Mouse (Mus musculus) common myeloid progenitor, adult 5-6 weeks (primary cell): ENCODE results near the gene Atg3. TPM values are rescaled to one million over a fixed set of nuclear protein-coding genes. Genes with fewer than 3 reads are reported as not detected.

ENCODE experiments used
- ATAC-seq: replicated peaks from 2 replicates; pipeline ENCODE4 v1.8.0; 2016; ENCODE audit warnings: low read depth, mild to moderate bottlenecking, moderate TSS enrichment, inconsistent platforms; ENCODE audit not compliant: poor library complexity, severe bottlenecking
- total RNA-seq: library from RNA; stranded (forward); fragments of 200-1000, 187-1606 nt; gene quantifications from 2 replicates; pipeline ENCODE4 v1.2.3, GENCODE M21; 2017

Gene Atg3
- 38.1 and 41.4 TPM in 2 replicates for total RNA-seq

DNA sequence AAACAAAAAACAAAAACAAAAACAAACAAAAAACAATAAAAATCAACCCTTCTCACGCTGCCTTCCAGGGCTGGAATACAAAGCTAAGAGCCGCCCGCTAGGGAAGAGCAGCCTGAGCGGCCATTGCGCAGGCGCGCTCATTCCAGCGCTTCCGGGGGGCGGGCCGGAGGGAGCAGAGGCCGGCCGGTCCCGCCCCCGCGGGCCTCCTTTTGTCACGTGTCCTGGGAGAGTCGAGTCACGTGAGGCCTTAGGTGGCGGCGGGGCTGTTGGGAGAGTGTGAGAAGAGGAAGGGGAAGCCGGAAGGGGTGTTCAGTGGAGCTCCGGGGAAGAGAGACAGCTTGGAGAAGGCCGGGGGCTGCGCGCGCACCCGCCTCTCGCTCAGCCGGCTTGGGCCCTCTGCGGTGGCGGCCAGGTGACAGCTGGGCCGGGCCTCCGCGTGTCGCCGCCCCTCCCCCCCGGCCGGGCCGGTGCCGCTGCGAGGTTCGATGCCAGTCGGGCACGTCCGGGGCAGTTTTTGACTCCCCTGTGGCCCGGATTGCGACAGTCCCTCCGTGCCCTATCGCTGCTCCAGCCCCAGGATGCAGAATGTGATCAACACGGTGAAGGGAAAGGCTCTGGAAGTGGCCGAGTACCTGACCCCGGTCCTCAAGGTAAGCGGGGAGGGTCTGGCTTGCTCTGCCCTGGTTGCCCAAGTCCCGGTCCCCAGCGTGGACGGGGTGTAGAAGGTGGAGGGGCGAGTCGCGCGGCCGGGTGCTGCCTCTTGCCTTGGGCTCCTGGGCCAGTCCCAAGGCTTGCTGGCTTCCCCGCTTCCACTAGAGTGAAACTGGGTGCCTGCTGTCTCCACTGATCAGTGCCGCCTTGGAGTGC lies at the start of gene Atg3, which contains the start of gene Slc35a5:
Gene Atg3, plus strand, starts transcription at position 264 of the 867 bp plus-strand sequence.
Gene Slc35a5, minus strand, starts transcription at position 185 of the 867 bp plus-strand sequence.
- ATAC-seq = peak; percentile 93

GRCm38 (mm10) chr16:45110498-45110897 lies 48.1 kb upstream of the Atg3 start:
- no peak for ATAC-seq

DNA sequence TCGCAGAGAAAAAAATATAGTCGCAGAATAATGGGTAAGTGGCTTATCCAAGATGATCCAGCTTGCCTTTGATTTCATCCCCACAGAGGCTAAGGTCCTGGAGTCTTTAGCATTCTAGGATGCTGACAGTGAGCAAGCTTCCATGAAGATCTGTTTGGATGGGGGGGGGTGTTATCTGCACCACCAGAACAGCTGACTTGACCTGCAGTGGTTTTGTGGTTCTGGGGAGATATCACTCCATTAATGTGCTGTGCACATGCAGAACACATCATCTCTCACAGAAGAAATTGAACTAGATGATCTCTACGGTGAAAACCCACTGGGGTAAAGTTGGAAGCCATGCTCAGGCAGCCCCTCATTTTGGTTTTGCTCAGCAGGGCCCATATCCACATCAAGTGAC lies 41.4 kb upstream of the Atg3 start:
- ATAC-seq = peak; percentile 62

DNA sequence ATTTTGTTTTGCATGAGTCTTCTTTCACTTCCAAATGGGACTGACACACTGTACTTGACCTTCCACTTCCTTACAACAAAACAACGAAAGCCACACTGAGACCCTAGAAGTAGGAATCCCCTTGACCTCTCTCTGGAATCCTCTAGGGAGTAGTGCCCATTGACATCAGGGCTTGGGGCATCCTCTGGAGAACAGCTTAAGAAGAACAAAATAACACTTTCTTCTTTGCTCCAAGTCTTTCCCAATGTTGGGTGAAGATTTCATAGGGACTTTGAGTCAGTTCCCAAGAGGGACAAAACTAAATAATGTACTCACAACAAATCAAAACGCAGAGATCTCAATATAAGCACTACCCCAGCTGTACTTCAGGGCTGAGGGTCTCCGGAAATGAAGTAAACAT lies 39.8 kb upstream of the Atg3 start:
- no peak for ATAC-seq

- ATAC-seq = no peak
These were observed 37.6 kb upstream of the Atg3 start for GRCm38 (mm10) chr16:45120844-45121425.

DNA sequence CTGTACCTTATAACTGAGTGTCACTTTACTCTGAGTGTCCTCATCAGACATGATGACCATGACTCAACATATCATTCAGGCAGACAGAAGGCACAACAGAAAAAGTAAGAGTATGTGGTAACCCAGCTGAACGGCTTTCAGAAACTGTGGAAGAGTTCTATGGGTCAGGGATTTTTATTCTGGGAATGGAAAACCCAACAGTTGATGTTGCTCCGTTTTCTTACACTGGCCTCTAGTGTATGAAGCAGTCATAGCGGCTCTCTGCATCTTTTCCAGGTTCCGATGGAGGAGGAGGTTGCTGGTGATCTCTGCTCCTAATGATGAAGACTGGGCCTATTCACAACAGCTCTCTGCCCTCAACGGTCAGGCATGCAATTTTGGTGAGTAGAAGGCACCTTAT lies 36.0 kb upstream of the Atg3 start:
- no peak for ATAC-seq

DNA sequence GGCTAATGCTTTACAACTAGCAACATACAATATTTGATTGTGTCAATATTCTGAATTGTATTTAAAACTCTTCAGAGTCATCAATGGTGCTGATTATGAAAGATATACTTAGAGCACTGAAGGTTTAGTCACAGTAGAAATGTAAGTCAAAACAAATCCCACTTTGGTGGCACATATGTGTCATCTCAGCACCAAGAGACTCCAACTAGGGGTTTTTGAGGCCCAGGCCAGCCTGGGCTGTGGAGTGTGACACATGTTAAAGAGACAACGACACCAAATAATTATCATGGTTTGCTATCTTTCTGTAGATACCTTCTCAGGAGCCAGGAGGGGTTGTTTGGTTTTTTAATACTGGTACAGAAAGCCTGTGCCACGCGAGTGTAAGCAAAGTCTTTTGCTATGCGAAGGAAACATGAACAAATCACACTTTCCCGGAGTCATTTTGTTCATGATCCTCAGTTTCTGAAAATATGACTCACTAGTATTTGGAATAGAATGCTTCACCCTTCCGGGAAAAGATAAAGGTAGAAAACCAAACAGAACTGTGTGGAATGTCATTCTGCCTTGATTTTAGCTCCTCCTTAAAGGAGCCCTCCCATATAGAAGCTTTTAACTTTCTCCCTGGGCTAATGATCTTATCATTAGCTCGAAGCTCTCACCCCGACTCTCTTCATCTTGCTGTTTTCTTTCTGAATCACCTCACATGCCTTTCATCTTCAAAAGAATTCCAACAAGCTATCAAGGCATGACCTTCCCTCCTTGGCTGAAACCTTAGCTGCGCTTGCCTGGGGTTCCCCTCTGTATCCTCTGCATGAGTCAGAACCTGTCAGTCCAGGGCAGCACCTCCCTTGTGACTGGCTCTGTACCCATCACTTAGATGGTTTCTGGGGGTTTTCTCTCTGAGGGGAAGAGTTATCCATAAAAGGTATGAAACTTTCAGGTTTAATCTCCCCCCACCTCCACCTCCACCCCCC lies 34.1 kb upstream of the Atg3 start:
- no peak for ATAC-seq

GRCm38 (mm10) chr16:45127936-45128710 lies 30.5 kb upstream of the Atg3 start:
- no peak for ATAC-seq

GRCm38 (mm10) chr16:45141711-45142110 lies 16.9 kb upstream of the Atg3 start:
- no peak for ATAC-seq

DNA sequence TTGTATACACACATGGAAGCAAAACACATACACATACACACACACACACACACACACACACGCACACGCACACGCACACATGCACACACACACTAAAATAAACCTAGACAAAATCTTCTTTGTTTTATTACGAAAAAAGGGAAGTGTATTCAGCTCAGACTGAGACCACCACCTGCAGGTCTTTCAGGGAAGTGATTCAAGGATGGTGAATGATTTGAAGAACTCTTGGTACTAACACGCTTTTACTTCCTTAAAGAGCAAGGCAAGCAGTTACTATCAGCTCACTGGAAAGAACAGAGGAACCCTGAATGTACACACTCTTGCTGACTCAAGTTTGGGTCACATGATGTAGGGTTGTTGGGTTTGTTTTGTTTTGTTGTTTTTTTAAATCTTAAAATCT lies 16.0 kb upstream of the Atg3 start:
- ATAC-seq = peak; percentile 100

GRCm38 (mm10) chr16:45145119-45145518 lies 13.5 kb upstream of the Atg3 start:
- no peak for ATAC-seq

DNA sequence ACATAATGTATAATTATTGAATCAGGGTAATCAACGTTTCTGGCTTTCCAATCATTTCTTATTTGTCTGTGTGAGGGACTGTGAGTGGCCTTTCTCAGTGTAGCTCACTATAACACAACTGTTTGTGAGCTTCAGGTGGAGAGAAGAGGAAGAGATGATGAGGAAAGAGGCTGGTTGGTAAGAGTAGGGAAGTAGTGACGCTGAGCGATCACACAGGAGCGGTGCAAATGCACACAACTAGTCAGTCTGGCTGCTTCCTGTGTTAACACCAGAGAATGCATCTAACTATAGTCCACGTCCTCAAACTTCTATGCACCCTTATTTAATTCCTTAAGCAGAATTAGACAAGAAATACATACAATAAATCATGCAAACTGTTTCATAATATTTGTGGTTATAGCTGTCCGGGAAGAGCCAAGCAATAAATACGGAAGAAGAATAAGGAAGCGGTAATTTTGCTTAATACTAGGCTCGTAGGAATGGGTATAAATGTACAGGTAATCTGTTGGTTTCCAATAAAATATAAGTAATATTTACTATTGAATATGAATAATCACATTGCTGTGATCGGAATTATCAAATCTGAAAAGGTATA lies 10.0 kb upstream of the Atg3 start:
- peak; percentile 88 for ATAC-seq

DNA sequence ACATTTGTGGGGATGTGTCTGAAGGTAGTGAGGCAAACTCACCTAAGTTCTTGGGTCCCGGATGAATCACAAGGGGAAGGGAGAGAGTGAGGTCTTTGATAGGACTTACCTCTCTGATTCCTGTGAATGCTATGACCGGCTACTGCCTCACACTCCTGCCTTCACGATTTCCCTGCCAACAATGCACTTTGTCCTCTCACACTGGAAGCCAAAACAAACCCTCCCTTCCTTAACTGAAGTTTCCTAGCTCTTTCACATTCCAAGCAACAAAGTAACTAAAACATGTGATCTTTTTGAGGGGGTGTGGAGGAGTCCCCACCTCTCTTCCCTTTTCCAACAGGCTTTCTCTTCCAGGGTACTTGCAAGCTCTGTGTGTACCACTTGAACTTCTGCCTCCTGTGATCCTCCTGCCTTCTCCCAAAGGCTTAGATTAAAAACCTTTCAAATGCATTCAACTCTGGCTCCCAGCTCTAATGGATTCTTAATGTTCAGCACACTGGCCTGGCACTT lies 3.8 kb upstream of the Atg3 start:
- ATAC-seq = no peak

- ATAC-seq = peak; percentile 65
These were observed 456 bp upstream of the Atg3 start for GRCm38 (mm10) chr16:45158136-45158521.

DNA sequence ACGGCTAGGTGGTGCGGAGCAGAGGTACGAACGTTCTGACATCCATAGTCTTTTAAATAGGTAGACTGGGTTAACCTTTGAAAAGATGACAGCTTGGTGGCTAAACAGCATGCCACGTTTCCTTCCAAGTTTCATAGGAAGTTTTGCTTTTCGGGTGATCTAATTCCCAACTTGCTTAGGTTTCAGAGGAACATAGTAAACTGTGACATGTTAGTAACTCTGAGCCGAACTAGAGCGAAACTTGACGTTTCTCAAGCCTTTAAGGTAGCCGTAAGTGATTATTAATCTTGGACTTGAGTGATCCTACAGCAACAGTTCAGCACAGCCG lies 768 bp downstream of the Atg3 start:
- no peak for ATAC-seq

- no peak for ATAC-seq
These were observed 20.0 kb downstream of the Atg3 start for GRCm38 (mm10) chr16:45178552-45178951.

DNA sequence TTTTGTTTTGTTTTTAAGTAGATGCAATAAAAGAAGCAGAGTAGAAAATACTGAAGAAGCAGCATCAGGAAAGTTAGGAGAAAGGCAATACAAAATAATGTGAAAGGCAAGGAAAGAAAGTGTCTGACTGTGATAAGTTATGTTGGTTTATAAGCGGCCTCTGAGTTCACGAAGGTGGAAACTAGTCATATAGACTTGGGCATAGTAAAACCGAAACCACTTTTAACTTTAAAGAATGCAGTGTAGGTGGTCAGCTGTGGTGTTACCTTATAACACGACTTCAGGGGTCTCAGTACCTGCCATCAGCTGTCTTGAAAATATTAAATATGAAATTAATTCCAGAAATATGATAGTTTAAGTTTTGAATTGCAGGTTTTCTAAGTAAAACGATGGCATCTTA lies 23.2 kb downstream of the Atg3 start:
- no peak for ATAC-seq

DNA sequence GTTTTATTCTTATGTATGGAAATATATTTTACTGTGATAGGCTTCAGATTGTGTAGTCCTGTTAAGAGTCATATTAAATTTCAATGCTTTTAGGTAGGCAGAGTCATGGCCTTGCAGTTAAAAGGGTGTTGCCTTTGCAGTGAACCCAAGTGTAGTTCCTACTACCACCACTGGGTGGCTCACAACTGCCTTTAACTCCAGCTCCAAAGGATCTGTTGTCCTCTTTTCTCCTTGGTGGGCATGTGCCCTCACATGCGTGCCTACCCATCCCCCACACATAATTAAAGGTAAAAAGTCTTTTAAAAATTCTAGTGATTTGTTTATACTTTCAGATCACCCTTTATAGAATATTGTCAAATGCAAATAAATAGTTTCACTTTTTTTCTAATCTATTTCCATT lies 34.0 kb downstream of the Atg3 start:
- peak; percentile 94 for ATAC-seq

GRCm38 (mm10) chr16:45196816-45197215 lies 38.2 kb downstream of the Atg3 start:
- peak; percentile 84 for ATAC-seq
